Mouse (Mus musculus) fibroblast of lung, adult 2 months (primary cell): ENCODE measurements at regions not wholly inside any gene's neighbourhood (a gene's known extent, or its start where the extent isn't known, plus 50 kb on each side); places are given as distances from the start of the nearest gene placed in this dataset.

Experiments
- DNase-seq: peaks from one replicate; pipeline ENCODE4 v3.0.0-alpha.2; 2011; ENCODE audit warnings: low read depth

GRCm38 (mm10) chr12:16016621-16017020, 199.9 kb upstream of the Trib2 start:
- no peak for DNase-seq

GRCm38 (mm10) chr12:16015596-16015995, 198.9 kb upstream of the Trib2 start:
- no peak for DNase-seq

- DNase-seq: no peak
Observed at GRCm38 (mm10) chr12:16014679-16015078, 198.0 kb upstream of the Trib2 start.

GRCm38 (mm10) chr12:16013861-16014630, 197.3 kb upstream of the Trib2 start:
- DNase-seq: no peak

- no peak for DNase-seq
Observed at GRCm38 (mm10) chr12:16013354-16013753, 196.6 kb upstream of the Trib2 start.

GRCm38 (mm10) chr12:16012081-16012480, 195.4 kb upstream of the Trib2 start:
- no peak for DNase-seq

GRCm38 (mm10) chr12:16009822-16010620, 193.3 kb upstream of the Trib2 start:
- no peak for DNase-seq

- DNase-seq: peak; percentile 31
Observed at GRCm38 (mm10) chr12:16008763-16009515, 192.2 kb upstream of the Trib2 start.

GRCm38 (mm10) chr12:16008261-16008660, 191.5 kb upstream of the Trib2 start:
- no peak for DNase-seq

- DNase-seq: peak; percentile 82
Observed at GRCm38 (mm10) chr12:16006688-16007087, 190.0 kb upstream of the Trib2 start.

- no peak for DNase-seq
Observed at GRCm38 (mm10) chr12:16006286-16006685, 189.6 kb upstream of the Trib2 start.

- DNase-seq: no peak
Observed at GRCm38 (mm10) chr12:16001811-16002210, 185.1 kb upstream of the Trib2 start.

- DNase-seq: no peak
Observed at GRCm38 (mm10) chr12:16001225-16001624, 184.5 kb upstream of the Trib2 start.

GRCm38 (mm10) chr12:15998331-15998730, 181.6 kb upstream of the Trib2 start:
- no peak for DNase-seq

GRCm38 (mm10) chr12:15993866-15994265, 177.1 kb upstream of the Trib2 start:
- no peak for DNase-seq

- DNase-seq: no peak
Observed at GRCm38 (mm10) chr12:15986351-15986750, 169.6 kb upstream of the Trib2 start.

GRCm38 (mm10) chr12:15985649-15986048, 168.9 kb upstream of the Trib2 start:
- no peak for DNase-seq

GRCm38 (mm10) chr12:15983591-15984300, 167.0 kb upstream of the Trib2 start:
- no peak for DNase-seq

GRCm38 (mm10) chr12:15981741-15982140, 165.0 kb upstream of the Trib2 start:
- no peak for DNase-seq

GRCm38 (mm10) chr12:15979233-15979632, 162.5 kb upstream of the Trib2 start:
- DNase-seq: no peak

GRCm38 (mm10) chr12:15971786-15972185, 155.1 kb upstream of the Trib2 start:
- no peak for DNase-seq

- DNase-seq: peak; percentile 34
Observed at GRCm38 (mm10) chr12:15970262-15970661, 153.5 kb upstream of the Trib2 start.
